Mouse (Mus musculus): ENCODE data around the gene Snca.

- TF ChIP-seq ZKSCAN1 (IDR thresholded peaks at IDR 0.05; ENCODE audit: borderline replicate concordance, low read depth, low read length) (no peak), CHD1 (IDR thresholded peaks at IDR 0.05; ENCODE audit: low read depth, low read length) (no peak), CTCF (conservative IDR thresholded peaks at IDR 0.05 in 1 of 2, IDR thresholded peaks at IDR 0.05 in 1 of 2; ENCODE audit: low read depth in 2 of 2, low read length in 2 of 2) (no peak), IRF4 (IDR thresholded peaks at IDR 0.05; ENCODE audit: low read depth, low read length) (no peak), POLR2A (IDR thresholded peaks at IDR 0.05; ENCODE audit: low read depth, low read length) (no peak), MEF2A (IDR thresholded peaks at IDR 0.05; ENCODE audit: borderline replicate concordance, low read depth, low read length) (no peak), EP300 (IDR thresholded peaks at IDR 0.05; ENCODE audit: low read length) (no peak), NELFE (IDR thresholded peaks at IDR 0.05; ENCODE audit: low read depth, low read length) (no peak), HCFC1 (IDR thresholded peaks at IDR 0.05; ENCODE audit: low read depth, low read length) (no peak), CHD2 (IDR thresholded peaks at IDR 0.05; ENCODE audit: low read length) (no peak), MXI1 (IDR thresholded peaks at IDR 0.05; ENCODE audit: low read depth, low read length) (no peak), ELF1 (IDR thresholded peaks at IDR 0.05; ENCODE audit: low read depth, low read length) (no peak)
Measured at GRCm38 (mm10) chr6:60828429-60829264, 1.0 kb downstream of the Snca start.

Measured in CH12.LX (cell line).